Mouse (Mus musculus) heart, adult 2 months (tissue): ENCODE measurements at regions not wholly inside any gene's neighbourhood (a gene's known extent, or its start where the extent isn't known, plus 50 kb on each side); places are given as distances from the start of the nearest gene placed in this dataset.

ENCODE experiments used
- CTCF ChIP-seq: fragments of 200-600 bp; IDR thresholded peaks from 2 replicates; pipeline ENCODE4 v1.8.1; 2022; ENCODE audit warnings: antibody characterized with exemption, mild to moderate bottlenecking, moderate library complexity
- EP300 ChIP-seq: fragments of 200-500 bp; IDR thresholded peaks from 2 replicates; pipeline ENCODE4 v1.6.1; 2011; ENCODE audit warnings: low read depth, low read length, control low read depth; ENCODE audit not compliant: insufficient read depth
- POLR2A ChIP-seq: fragments of 200-500 bp; IDR thresholded peaks from 2 replicates; pipeline ENCODE4 v1.6.1; 2011; ENCODE audit warnings: mild to moderate bottlenecking, low read depth, low read length, control low read depth; ENCODE audit not compliant: insufficient read depth

- TF ChIP-seq POLR2A (no peak), CTCF (no peak), EP300 (0 out of 2 replicates have a peak, but pooled peaks have one; percentile 31)
Observed at GRCm38 (mm10) chr3:38299236-38299897, 185.3 kb downstream of the Ankrd50 start.
